Mouse (Mus musculus) forebrain, embryonic 12.5 days (tissue): ENCODE measurements at regions not wholly inside any gene's neighbourhood (a gene's known extent, or its start where the extent isn't known, plus 50 kb on each side); places are given as distances from the start of the nearest gene placed in this dataset.
A peak's percentile ranks its signal among the peaks of the same experiment; 100 is the strongest.

Experiments used
- ATAC-seq: fragments of 200-750 bp; cut with Nextera tagmentation; 2 replicates; pipeline ENCODE4 v1.8.0; 2017; ENCODE audit warnings: moderate TSS enrichment; ENCODE audit not compliant: low FRiP score
- H3K27ac ChIP-seq: fragments of 300-500 bp; sonication (generic); 2 replicates; pipeline ENCODE4 v1.5.1; 2016; ENCODE audit warnings: mild to moderate bottlenecking
- H3K27me3 ChIP-seq: fragments of 300-500 bp; sonication (generic); 2 replicates; pipeline ENCODE4 v1.6.1; 2016; ENCODE audit warnings: mild to moderate bottlenecking
- H3K36me3 ChIP-seq: fragments of 300-500 bp; sonication (generic); replicated peaks from 2 replicates; pipeline ENCODE4 v1.6.1; 2016; ENCODE audit warnings: mild to moderate bottlenecking
- H3K4me1 ChIP-seq: fragments of 300-500 bp; sonication (generic); 2 replicates; pipeline ENCODE4 v1.6.1; 2016
- H3K4me2 ChIP-seq: fragments of 300-500 bp; sonication (generic); 2 replicates; pipeline ENCODE4 v1.6.1; 2016; ENCODE audit warnings: mild to moderate bottlenecking, moderate library complexity
- H3K4me3 ChIP-seq: fragments of 300-500 bp; sonication (generic); replicated peaks from 2 replicates; pipeline ENCODE4 v1.5.1; 2016; ENCODE audit warnings: mild to moderate bottlenecking
- H3K9ac ChIP-seq: fragments of 300-500 bp; sonication (generic); 2 replicates; pipeline ENCODE4 v1.6.1; 2016; ENCODE audit warnings: mild to moderate bottlenecking
- H3K9me3 ChIP-seq: fragments of 300-500 bp; sonication (generic); 2 replicates; pipeline ENCODE4 v1.6.1; 2016
- WGBS: fragments of 180-500 bp; shearing (Covaris S2); methylation state at CpG from one replicate; pipeline ENCODE4 v1.1.7; 2016; 5-methylcytosine and 5-hydroxymethylcytosine counted together

DNA sequence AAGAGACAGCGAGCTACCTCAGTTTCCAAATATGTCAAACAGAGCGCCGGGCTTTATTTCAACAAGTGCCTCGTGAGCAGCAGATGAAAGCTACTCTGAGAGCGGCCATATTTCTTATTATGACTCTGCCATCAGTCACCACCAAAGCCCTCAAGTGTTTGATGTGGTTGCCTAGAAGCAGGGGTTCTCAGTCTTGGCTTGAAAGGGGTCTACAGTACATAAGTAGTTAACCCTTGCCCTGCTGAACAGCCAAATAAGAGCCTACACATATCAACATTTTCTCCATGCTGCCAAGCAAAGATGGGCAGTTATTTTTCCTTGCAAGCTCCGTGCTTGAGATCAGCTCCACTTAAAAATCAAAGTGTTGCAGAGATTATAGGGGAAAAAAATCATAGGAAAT, 788.8 kb downstream of the Nr2f2 start:
- H3K4me1 ChIP-seq = peaks cover 29% of the 10 kb centered on the region
- H3K36me3 ChIP-seq = no peaks in the 10 kb centered on the region
- no peak for ATAC-seq
- no peak overlapping the region for H3K27ac ChIP-seq
- H3K9me3 ChIP-seq = no peaks in the 10 kb centered on the region
- WGBS = 48% methylated on average over 6 of the region's 6 CpGs
- H3K27me3 ChIP-seq = peaks cover 8% of the 10 kb centered on the region
- no peak overlapping the region for H3K9ac ChIP-seq
- H3K4me3 ChIP-seq = no peak overlapping the region
- H3K4me2 ChIP-seq = no peak overlapping the region

DNA sequence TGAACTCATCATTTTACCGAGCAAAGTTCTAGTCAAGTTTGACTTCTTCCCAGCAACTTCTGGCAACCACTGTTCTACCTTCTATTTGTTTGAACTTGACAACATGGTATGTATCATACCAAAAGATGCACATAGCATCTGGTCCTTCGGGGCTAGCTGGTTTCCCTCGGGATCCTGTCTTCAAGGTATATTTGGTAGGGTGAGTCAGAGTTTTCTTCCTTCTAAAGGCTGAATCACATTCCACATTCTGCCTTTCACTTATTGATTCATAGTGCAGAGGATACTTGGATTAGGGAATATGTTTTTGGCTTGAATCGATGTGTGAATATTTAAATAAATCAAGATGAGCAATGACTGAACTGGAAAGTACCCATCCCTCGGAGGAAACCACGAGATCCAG, 789.9 kb downstream of the Nr2f2 start:
- no peaks in the 10 kb centered on the region for H3K36me3 ChIP-seq
- no peak overlapping the region for H3K9ac ChIP-seq
- H3K4me3 ChIP-seq = no peak overlapping the region
- WGBS = 95% methylated on average over 6 of the region's 6 CpGs
- H3K4me2 ChIP-seq = no peak overlapping the region
- no peaks in the 10 kb centered on the region for H3K9me3 ChIP-seq
- H3K4me1 ChIP-seq = peaks cover 38% of the 10 kb centered on the region
- H3K27me3 ChIP-seq = peaks cover 8% of the 10 kb centered on the region
- no peak for ATAC-seq
- no peak overlapping the region for H3K27ac ChIP-seq

DNA sequence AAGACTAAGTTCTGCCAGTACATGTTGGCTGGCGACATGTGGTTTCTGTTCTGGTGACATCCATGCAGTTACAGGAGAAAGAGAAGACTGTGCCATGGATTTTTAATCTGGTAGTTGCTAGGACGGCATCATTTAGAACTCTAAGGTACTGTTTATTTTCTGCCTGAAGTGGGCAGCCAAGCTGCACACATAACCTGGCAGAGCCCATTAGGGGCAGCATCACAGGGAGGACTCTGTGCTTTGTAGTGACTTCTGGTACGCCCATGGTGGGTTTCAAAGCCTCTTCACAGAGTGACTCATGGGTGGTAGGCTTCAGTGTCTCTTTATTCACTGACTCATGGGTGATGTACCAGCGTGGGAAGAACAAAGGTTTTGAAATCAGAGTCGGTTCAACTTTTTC, 792.8 kb downstream of the Nr2f2 start:
- peak overlapping the region; percentile 65; the same call in 1 of the 2 replicates for H3K27ac ChIP-seq
- no peak overlapping the region for H3K4me3 ChIP-seq
- H3K9me3 ChIP-seq = no peaks in the 10 kb centered on the region
- H3K9ac ChIP-seq = no peak overlapping the region
- H3K27me3 ChIP-seq = peaks cover 8% of the 10 kb centered on the region
- ATAC-seq = peak; percentile 30
- H3K4me1 ChIP-seq = peaks cover 22% of the 10 kb centered on the region
- no peaks in the 10 kb centered on the region for H3K36me3 ChIP-seq
- H3K4me2 ChIP-seq = no peak overlapping the region
- WGBS = 65% methylated on average over 5 of the region's 5 CpGs

DNA sequence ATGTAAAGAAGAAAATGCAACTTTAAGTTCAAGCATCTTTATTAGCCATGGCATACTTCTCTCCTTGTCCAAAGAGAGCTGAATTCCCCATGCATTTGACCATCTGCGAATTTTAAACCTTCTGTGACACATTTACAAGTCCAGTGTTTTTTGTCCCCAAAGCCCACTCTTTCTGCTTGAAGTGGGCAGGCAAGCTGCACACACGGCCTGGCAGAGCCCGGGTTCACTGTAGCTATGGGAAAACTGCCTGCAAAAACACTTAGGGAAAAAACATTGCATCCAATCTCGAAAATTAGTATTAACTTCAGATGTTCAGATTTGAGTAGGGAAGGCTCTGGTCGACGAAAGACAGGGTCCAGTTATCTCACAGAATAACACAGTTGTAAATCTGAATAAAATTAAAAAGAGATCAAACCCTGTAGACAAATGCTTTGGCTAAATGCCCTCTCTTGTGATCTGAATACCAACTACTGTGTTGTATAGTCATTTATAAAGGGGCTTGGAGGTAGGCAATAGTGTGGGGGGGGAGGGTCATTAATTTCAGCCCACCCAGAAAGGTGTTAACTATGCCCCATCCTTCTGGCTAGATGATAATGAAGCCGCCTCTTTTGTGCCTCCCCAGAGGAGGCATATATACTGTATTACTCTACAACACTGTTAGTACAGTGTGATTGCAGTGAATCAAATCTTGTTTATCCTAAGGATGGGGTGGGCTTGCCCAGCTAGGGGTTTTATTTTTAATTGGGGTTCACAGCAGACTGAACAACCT, 793.7 kb downstream of the Nr2f2 start:
- Histone ChIP-seq H3K4me1 (peaks cover 18% of the 10 kb centered on the region), H3K4me3 (no peak overlapping the region), H3K27ac (peak overlapping the region; percentile 65), H3K4me2 (no peak overlapping the region), H3K36me3 (no peaks in the 10 kb centered on the region), H3K9ac (no peak overlapping the region), H3K9me3 (no peaks in the 10 kb centered on the region), H3K27me3 (peaks cover 8% of the 10 kb centered on the region)
- ATAC-seq = peak; percentile 94
- WGBS = 38% methylated on average over 7 of the region's 7 CpGs

DNA sequence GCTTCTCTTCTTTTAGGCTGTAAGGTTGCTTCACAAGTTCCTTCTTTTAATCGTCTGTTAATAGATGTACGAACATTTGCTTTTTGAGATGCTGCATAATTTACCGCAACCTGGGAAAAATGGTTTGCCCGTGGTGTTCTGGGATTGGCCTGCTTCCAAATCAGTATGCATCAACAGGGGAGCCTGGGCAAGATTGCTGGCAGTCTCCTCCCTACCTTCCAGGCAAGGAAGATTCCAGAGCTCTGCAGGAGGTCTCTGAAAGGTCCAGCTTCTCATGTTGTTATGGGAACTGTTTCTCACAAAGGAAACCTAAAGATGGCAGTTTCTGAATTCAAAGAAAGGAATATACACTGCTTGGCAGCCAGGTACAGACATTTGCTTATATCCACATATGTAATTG, 799.6 kb downstream of the Nr2f2 start:
- no peak overlapping the region for H3K9ac ChIP-seq
- H3K36me3 ChIP-seq = no peaks in the 10 kb centered on the region
- ATAC-seq = no peak
- no peaks in the 10 kb centered on the region for H3K9me3 ChIP-seq
- H3K4me3 ChIP-seq = no peak overlapping the region
- no peak overlapping the region for H3K27ac ChIP-seq
- H3K4me1 ChIP-seq = peaks cover 3% of the 10 kb centered on the region; the same call in 1 of the 2 replicates
- 72% methylated on average over 4 of the region's 4 CpGs for WGBS
- H3K4me2 ChIP-seq = no peak overlapping the region
- no peaks in the 10 kb centered on the region for H3K27me3 ChIP-seq

DNA sequence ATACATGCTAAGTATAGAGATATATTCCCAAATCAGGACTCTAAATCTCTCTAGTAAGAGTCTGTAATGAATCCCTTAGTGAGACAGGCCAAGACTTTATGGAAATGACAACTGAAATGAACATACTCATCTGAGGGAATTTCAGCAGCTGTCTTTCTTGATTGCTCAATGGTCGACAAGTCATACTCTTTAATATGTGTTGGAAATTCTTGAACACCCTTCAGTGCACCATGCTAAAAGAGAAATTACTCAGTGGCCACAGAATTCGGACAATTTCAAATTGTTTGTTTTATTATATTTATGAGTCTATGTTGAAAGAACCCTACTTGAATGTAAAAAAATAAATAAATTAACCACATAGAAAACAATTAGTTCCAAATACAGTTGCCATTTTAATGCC, 802.1 kb downstream of the Nr2f2 start:
- 87% methylated on average over 2 of the region's 2 CpGs for WGBS

DNA sequence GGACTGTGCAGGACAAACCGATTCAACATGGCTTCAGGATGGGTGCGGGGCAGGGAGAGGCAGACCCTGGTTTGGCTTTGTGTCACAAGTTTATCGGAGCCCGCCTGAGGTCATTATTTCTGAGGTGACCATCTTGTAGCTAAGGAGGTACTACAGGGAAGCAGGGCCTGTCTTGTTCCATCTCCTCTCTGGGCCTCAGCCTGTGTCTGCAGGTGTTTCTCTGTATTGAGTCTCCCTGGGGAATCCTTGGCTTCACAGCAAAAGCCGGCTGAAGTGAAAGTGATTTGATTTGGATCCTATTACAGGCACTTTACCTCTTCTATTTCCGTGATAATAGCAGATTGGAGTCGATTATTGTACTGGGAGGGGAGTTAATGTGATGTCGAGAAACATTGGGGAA, 805.7 kb upstream of the Arrdc4 start:
- no peaks in the 10 kb centered on the region for H3K9me3 ChIP-seq
- H3K4me1 ChIP-seq = no peaks in the 10 kb centered on the region; the same call in 1 of the 2 replicates
- no peak overlapping the region for H3K4me3 ChIP-seq
- H3K27me3 ChIP-seq = no peaks in the 10 kb centered on the region
- H3K27ac ChIP-seq = no peak overlapping the region
- no peak overlapping the region for H3K4me2 ChIP-seq
- no peaks in the 10 kb centered on the region for H3K36me3 ChIP-seq
- no peak overlapping the region for H3K9ac ChIP-seq
- WGBS = 71% methylated on average over 8 of the region's 8 CpGs
- ATAC-seq = no peak

More for the DNA sequence above, 802.1 kb downstream of the Nr2f2 start:
- Histone ChIP-seq H3K4me3 (no peak overlapping the region), H3K4me2 (no peak overlapping the region), H3K9me3 (no peaks in the 10 kb centered on the region), H3K4me1 (no peaks in the 10 kb centered on the region), H3K9ac (no peak overlapping the region), H3K27me3 (no peaks in the 10 kb centered on the region), H3K27ac (no peak overlapping the region), H3K36me3 (no peaks in the 10 kb centered on the region)
- ATAC-seq = no peak

DNA sequence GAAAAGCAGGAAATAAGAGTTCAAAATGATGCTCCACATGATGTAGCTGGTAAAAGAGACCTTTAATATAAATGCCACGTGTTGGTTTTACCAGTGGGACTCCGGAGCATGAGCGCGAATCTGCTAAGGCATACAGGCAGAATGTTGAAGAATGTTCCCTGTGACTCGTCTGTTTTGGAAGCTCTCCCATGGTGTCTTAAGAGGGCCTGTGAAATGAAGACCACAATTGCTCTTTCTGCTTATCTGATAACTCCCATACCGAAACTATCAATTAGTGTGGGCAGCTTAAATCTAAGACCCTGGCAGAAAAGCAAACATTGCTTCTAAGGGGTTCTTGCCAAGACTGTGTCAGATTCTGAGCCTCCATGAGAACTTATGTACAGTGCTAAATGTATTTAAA, 804.9 kb upstream of the Arrdc4 start:
- WGBS = 89% methylated on average over 6 of the region's 6 CpGs
- H3K27ac ChIP-seq = no peak overlapping the region
- H3K9ac ChIP-seq = no peak overlapping the region
- H3K9me3 ChIP-seq = no peaks in the 10 kb centered on the region
- H3K4me2 ChIP-seq = no peak overlapping the region
- no peaks in the 10 kb centered on the region for H3K36me3 ChIP-seq
- no peak for ATAC-seq
- H3K4me3 ChIP-seq = no peak overlapping the region
- no peaks in the 10 kb centered on the region for H3K27me3 ChIP-seq
- no peaks in the 10 kb centered on the region; the same call in 1 of the 2 replicates for H3K4me1 ChIP-seq

DNA sequence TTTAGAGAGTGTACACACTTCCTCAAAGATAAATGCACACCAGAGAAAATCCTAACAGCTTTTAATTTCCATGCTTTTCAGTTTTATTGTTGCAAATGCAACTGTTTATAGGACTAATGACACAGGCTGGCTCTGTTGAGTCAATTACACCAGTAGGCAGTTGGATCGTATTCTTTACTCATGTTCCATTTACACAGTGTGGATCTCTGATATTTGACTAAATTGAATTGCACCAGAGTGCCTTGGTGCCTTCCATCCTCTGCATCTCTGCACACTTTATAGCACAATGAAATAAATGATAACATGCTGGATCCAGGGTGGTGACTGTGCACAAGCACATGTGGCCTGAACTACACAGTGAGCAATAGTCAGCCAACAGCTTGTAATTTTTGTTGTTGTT, 787.0 kb upstream of the Arrdc4 start:
- no peak for ATAC-seq
- Histone ChIP-seq H3K4me3 (no peak overlapping the region), H3K9me3 (no peaks in the 10 kb centered on the region), H3K4me1 (no peaks in the 10 kb centered on the region), H3K27ac (no peak overlapping the region), H3K4me2 (no peak overlapping the region), H3K27me3 (no peaks in the 10 kb centered on the region), H3K36me3 (no peaks in the 10 kb centered on the region), H3K9ac (no peak overlapping the region)
- 98% methylated on average over 1 of the region's 1 CpGs for WGBS

DNA sequence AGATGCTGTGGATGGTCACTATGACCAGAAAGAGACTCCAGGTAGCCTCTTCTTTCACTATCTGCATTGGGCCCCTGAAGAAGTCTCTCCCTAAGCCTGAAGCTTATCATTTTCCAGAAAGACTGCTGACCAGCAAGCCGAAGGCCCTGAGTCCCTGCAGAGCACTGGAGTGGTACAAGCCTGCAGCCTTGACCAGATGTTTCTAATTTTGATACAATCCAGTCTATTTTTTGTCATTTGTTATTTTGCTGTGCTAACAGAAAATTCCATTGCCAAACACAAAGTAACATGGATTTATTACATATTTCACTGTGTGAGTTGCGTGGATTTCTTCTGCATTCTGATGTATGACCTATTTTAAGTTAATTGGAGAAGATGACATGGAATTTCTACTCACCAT, 764.9 kb upstream of the Arrdc4 start:
- Histone ChIP-seq H3K27me3 (no peaks in the 10 kb centered on the region), H3K4me2 (no peak overlapping the region), H3K9ac (no peak overlapping the region), H3K36me3 (no peaks in the 10 kb centered on the region), H3K4me3 (no peak overlapping the region), H3K27ac (no peak overlapping the region), H3K9me3 (no peaks in the 10 kb centered on the region), H3K4me1 (peaks cover 8% of the 10 kb centered on the region; the same call in 1 of the 2 replicates)
- 91% methylated on average over 2 of the region's 2 CpGs for WGBS
- no peak for ATAC-seq

DNA sequence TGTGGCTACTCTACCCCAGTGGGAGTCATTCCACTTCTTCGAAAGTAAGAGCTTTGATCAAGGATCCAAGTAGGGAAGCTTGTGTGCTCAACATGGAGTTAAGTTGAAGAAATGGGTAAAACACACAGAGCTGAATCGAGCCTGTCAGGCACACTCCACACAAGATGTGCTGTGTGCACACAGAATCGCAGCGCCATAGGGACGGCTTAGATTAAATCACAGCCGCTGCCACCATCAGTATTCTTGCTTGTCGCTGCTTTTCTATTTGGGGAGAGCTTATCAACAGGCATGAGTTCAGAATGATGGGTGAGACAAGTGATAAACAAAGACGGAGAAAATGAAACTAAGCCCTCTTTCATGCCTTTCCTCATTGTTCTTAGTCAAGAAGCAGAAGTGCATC, 761.3 kb upstream of the Arrdc4 start:
- no peak; the same call in 1 of the 2 replicates for ATAC-seq
- Histone ChIP-seq H3K9ac (no peak overlapping the region), H3K4me1 (peaks cover 8% of the 10 kb centered on the region; the same call in 1 of the 2 replicates), H3K9me3 (no peaks in the 10 kb centered on the region), H3K27me3 (no peaks in the 10 kb centered on the region), H3K4me3 (no peak overlapping the region), H3K27ac (no peak overlapping the region), H3K4me2 (no peak overlapping the region), H3K36me3 (no peaks in the 10 kb centered on the region)
- 42% methylated on average over 8 of the region's 8 CpGs for WGBS

DNA sequence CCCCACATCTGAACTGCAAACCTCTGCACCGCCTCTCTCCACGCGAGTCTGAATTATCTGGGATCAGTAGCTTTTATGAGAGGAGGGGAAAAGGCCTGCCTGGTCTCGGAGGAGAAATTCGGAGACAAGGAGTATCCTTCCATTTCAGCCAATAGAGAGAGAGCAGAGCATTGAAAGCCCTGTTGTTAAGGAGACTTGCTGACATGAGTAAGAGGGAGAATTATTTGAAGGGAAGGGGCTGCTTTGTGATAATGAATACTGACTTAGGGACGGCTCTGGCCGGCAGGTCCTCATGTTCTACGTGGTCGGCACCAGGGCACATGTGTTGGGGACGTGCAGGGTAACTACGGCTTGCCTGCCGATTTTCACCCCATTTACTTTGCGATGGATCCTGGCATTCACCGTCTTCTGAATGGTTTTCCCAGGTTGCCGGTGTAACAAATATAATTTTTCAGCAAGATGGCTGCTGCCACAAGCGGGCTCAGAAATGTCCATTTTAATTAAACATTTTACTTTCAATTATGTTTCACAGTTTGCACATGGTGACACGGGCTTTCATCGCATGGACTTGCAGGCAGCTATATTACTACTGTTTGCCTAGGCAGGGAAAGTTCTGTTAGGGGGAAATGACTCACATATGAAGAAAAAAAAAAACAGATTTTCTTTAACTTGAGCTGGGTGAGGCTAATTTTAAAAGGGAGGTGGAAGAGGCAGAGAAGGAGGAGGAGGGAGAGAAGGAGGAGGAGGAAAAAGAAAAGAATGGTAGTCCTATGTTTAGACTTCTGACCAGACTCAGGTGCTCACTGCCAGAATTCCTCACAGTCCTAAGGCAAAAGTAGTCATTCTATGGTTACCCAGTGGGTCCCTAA, 744.3 kb upstream of the Arrdc4 start:
- Histone ChIP-seq H3K4me2 (peak overlapping the region; percentile 35), H3K4me1 (peaks cover 10% of the 10 kb centered on the region; the same call in 1 of the 2 replicates), H3K4me3 (no peak overlapping the region; the same call in 1 of the 2 replicates), H3K27ac (peak overlapping the region; percentile 72), H3K36me3 (no peaks in the 10 kb centered on the region), H3K9ac (no peak overlapping the region), H3K27me3 (peaks cover 15% of the 10 kb centered on the region; the same call in 1 of the 2 replicates), H3K9me3 (no peaks in the 10 kb centered on the region)
- ATAC-seq = peak; percentile 65
- 46% methylated on average over 18 of the region's 18 CpGs for WGBS
